Mouse (Mus musculus): ENCODE data around the gene Nes. TPM values are rescaled to one million over a fixed set of nuclear protein-coding genes. Genes with fewer than 3 reads are reported as not detected.

The Nes gene
- total RNA-seq, 2 experiments from 2014 or later = 5.7 to 6.2 TPM

DNA sequence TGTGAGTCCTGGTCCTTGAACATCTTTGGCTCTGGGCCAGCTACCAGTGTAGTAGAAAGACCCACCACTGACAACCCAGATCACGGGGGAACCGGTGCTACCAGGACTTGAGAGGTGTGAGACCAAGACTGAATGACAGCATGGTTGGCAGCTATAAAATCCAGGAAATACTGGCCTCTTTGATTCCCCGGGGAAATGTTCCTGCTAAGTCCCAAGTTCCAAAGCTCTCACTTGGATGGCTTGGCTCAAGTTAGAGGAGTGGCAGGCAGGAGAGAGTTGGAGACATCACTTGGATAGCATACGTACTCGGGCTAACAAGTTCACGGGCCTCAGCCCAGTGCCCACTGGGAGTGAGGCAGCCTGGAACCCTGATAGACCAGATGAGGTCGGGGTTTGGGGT lies 27.3 kb upstream of the Nes start:
- intact Hi-C loops (cut with DNase I) = no loop called here
- no peak for TF ChIP-seq CTCF (IDR thresholded peaks at IDR 0.05)
- Histone ChIP-seq H3K27ac (no peak overlapping the region), H3K4me3 (no peak overlapping the region)
- no peak for DNase-seq (ENCODE audit: extremely low spot score in 1 of 2, low spot score in 2 of 2)

DNA sequence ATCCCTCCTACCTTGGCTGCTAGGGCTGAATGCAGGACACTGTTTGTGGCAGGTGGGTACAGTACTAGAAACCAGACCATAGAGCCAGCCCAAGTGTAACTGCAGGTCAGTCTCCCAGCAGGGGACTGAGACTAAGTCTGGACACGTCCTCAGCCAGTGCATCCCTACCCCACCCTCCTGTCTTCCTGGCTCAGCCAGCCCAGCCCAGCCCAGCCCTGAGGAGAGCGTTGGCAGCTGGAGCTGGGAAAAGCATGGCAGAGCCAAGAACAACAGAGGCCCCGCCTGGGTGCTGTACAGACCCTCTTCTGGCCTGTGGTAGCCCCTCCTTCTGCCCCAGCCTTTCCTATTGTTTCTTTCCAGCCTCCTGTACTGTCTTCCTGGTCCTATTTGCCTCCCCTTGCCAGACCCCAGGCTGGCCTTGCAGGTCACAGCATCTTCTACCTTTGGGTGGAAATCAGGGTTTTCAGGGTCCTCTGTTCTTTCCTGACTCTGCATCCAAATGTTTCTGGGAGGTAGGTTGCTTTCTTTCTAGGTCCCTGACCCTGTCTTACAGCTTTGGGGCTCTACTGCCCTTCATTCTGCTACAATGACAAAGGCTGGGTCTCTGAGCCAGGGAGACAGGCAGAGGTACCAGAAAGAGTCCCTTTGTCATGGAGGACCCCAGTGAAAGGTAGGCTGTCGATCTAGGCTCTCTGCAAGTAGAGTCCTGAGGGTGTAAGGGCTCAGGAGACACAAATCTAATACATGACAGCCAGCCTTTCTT lies 25.9 kb upstream of the Nes start:
- TF ChIP-seq CTCF (IDR thresholded peaks at IDR 0.05) = no peak
- intact Hi-C loops (cut with DNase I) = no loop called here
- DNase-seq (ENCODE audit: extremely low spot score in 1 of 2, low spot score in 2 of 2) = no peak
- H3K4me3 ChIP-seq = no peak overlapping the region
- H3K27ac ChIP-seq = no peak overlapping the region

GRCm38 (mm10) chr3:87945781-87946540 lies 24.9 kb upstream of the Nes start:
- no peak for DNase-seq (ENCODE audit: extremely low spot score in 1 of 2, low spot score in 2 of 2)
- Histone ChIP-seq H3K27ac (no peak overlapping the region), H3K4me3 (no peak overlapping the region)
- no peak for TF ChIP-seq CTCF (IDR thresholded peaks at IDR 0.05)
- intact Hi-C loops (cut with DNase I) = no loop called here

- no peak for DNase-seq (ENCODE audit: extremely low spot score in 1 of 2, low spot score in 2 of 2)
- H3K27ac ChIP-seq = no peak overlapping the region
- intact Hi-C loops (cut with DNase I) = no loop called here
- H3K4me3 ChIP-seq = no peak overlapping the region
- no peak for TF ChIP-seq CTCF (IDR thresholded peaks at IDR 0.05)
Measured at GRCm38 (mm10) chr3:87946541-87946860, 24.4 kb upstream of the Nes start.

- no peak overlapping the region for H3K27ac ChIP-seq
- peak overlapping the region; percentile 31; the same call in 1 of the 2 replicates for H3K4me3 ChIP-seq
- TF ChIP-seq CTCF (IDR thresholded peaks at IDR 0.05) = no peak; the same call in 1 of the 2 replicates
- intact Hi-C loops (cut with DNase I) = no loop called here
- no peak for DNase-seq (ENCODE audit: extremely low spot score in 1 of 2, low spot score in 2 of 2)
Measured at GRCm38 (mm10) chr3:87947056-87947810, 23.6 kb upstream of the Nes start.

DNA sequence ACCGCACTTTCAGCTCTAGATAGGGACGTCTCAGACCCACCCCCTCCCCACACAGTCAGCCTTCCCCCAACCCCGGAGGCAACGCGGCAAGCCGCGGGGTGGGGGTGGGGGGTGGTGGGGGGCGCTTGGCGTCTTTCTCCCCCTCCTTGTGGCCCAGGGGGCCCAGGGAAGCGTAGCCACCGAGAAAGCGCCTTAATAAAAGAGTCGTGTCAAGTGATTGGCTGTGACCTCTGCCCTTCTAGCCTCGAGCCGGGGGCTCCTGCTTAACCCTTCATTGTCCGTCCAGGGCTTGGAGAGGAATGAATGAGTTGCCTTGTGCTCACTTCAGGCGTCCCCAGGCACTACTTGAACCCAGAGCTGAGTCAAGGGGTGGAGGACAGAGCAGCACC lies 23.1 kb upstream of the Nes start:
- TF ChIP-seq CTCF (IDR thresholded peaks at IDR 0.05) = no peak
- intact Hi-C loops (cut with DNase I) = no loop called here

DNA sequence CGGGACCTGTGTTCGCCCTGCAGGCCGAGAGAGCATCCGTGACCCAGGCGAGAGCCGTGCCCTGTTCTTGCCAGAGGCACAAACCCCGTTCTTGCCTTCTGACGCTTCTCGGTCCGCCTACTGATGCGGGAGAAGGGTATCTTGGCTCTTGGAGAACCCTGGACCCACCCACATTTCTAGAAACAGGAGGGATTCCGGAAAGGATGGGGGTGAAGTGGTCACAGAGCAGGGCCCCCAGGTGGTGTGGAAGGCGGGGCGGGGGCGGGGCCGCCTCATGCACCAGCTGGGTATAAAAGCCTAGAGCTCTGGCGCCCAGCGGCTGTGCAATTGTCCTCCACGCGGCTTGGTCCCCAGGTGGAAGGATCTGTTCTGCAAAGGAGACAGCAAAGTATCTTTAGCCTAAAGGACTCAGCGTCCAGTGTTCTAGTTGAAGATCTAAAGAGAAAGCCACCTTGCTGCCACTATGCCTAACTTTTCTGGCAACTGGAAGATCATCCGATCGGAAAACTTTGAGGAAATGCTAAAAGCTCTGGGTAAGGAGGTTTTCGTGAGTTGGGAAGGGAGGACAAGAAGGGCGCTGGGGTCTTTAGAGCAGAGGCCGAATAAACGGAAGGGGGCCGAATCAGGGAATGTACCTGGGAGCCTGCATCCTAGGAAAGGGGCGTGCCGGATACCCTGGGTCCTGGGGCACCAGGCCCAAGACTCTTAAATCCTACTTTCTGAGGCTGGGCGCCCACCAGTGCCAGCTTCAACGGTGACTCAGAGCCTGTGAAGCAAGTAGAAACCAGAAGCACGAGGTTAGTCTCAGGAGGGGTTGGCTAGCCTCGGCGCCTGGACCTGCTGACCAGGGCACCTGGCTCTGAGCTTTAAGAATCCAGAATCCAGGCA lies 22.3 kb upstream of the Nes start, which contains the start of gene Crabp2:
Crabp2 (plus strand) TSS at position 289 of the 888 bp plus-strand sequence.
- intact Hi-C loops (cut with DNase I) = no loop called here
- no peak for DNase-seq (ENCODE audit: extremely low spot score in 1 of 2, low spot score in 2 of 2)
- TF ChIP-seq CTCF (IDR thresholded peaks at IDR 0.05) = no peak
- Histone ChIP-seq H3K27ac (no peak within 1 kb of the TSS), H3K4me3 (peak within 1 kb of the TSS; percentile 31)

More for the DNA sequence above, 23.1 kb upstream of the Nes start:
- Histone ChIP-seq H3K27ac (no peak overlapping the region), H3K4me3 (peak overlapping the region; percentile 31)
- DNase-seq (ENCODE audit: extremely low spot score in 1 of 2, low spot score in 2 of 2) = no peak

GRCm38 (mm10) chr3:87949266-87949954 lies 21.5 kb upstream of the Nes start:
- Histone ChIP-seq H3K27ac (no peak overlapping the region), H3K4me3 (no peak overlapping the region)
- intact Hi-C loops (cut with DNase I) = no loop called here
- TF ChIP-seq CTCF (IDR thresholded peaks at IDR 0.05) = no peak
- DNase-seq (ENCODE audit: extremely low spot score in 1 of 2, low spot score in 2 of 2) = no peak

DNA sequence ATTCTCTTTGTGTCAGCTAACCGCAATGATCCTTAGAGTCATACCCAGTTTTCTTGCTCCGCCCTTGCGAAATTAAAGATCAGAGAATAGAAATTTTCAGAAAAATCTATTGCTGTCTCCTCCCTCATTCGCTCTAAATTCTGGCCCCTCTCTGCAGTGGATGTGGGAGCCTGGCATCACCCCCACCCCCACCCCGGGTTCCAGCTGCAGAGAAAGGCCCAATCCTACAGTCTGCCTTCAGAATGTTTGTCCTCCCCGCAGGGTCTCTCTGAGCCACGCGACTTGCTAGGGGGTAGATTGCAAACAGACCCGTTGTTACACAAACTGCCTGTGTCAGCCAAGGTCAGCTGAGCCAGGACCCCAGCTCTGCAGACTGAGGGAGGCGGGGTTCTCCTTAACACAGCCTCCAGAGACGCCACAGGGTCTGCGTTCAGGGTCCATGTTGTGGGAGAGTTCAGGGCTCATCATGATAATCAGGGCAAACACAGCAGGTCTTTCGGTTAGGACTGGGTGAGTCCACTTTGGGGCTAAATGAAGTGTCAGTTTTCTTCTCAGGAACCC lies 20.8 kb upstream of the Nes start:
- intact Hi-C loops (cut with DNase I) = no loop called here
- no peak overlapping the region for H3K27ac ChIP-seq
- no peak overlapping the region for H3K4me3 ChIP-seq
- TF ChIP-seq CTCF (IDR thresholded peaks at IDR 0.05) = no peak
- DNase-seq (ENCODE audit: extremely low spot score in 1 of 2, low spot score in 2 of 2) = no peak

DNA sequence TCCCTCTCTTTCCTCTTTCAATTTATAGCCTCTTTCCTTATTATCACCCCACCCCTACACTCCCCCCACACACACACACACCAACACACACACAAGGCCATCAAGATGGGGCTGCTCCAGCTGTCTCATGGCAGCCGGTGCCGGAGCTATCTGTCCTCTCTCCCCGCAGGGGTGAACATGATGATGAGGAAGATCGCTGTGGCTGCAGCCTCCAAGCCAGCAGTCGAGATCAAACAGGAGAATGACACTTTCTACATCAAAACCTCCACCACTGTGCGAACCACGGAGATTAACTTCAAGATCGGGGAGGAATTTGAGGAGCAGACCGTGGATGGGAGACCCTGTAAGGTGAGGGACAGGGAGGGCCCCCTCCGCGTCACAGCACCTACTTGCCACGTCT lies 18.9 kb upstream of the Nes start:
- TF ChIP-seq CTCF (IDR thresholded peaks at IDR 0.05) = no peak
- no peak overlapping the region for H3K27ac ChIP-seq
- no peak for DNase-seq (ENCODE audit: extremely low spot score in 1 of 2, low spot score in 2 of 2)
- H3K4me3 ChIP-seq = no peak overlapping the region
- intact Hi-C loops (cut with DNase I) = no loop called here
